Mouse (Mus musculus) bone marrow macrophage, adult 2 months (primary cell): ENCODE measurements around the gene Cdh24.

Experiments
- CTCF ChIP-seq: IDR thresholded peaks from 2 replicates; pipeline ENCODE4 v1.5.1; 2012; ENCODE audit warnings: low read depth, mild to moderate bottlenecking, low read length, moderate library complexity
- POLR2A ChIP-seq: IDR thresholded peaks from 2 replicates; pipeline ENCODE4 v1.6.1; 2012; ENCODE audit warnings: mild to moderate bottlenecking, low read depth, low read length, borderline replicate concordance

GRCm38 (mm10) chr14:54682396-54682795 lies 41.2 kb upstream of the Cdh24 start:
- TF ChIP-seq CTCF (no peak), POLR2A (no peak)
